Comparison of ENCODE assay signal across 22 mouse cellular contexts in genomic region chr12:25650237-25650636, GRCm38 (mm10).
DNase-seq lines count a peak whose midpoint lies in the region; ATAC-seq lines count a peak whose summit lies in the region.
"Had no signal": no experiment of that assay in that cellular context is flagged by ENCODE, and none has a peak within 500 bp of the region (broad histone marks: within the 10 kb centered on the region; RNA-seq: fewer than 3 reads in every experiment).

No protein-coding gene starts in this region.

- no peak overlapping the region for H3K27ac ChIP-seq in limb, embryonic 11.5 days (replicated peaks; ENCODE audit: low read depth, low read length)
- no peak overlapping the region for H3K27ac ChIP-seq in limb, embryonic 10.5 days
- H3K27ac ChIP-seq in embryonic facial prominence, embryonic 15.5 days (replicated peaks), result peak overlapping the region; percentile 67
- H3K27ac ChIP-seq in limb, embryonic 12.5 days, result peak overlapping the region; percentile 36; the same call in 1 of the 2 replicates
- 0 out of 2 replicates have a peak overlapping the region, but pooled peaks have one; percentile 5 for H3K27ac ChIP-seq in limb, embryonic 15.5 days
- H3K27ac ChIP-seq: hindbrain, embryonic 12.5 days; hindbrain, embryonic 15.5 days had no signal

- H3K9ac ChIP-seq in limb, embryonic 11.5 days (ENCODE audit: low read length), result no peak overlapping the region
- no peak overlapping the region for H3K9ac ChIP-seq in embryonic facial prominence, embryonic 15.5 days
- H3K9ac ChIP-seq in limb, embryonic 12.5 days (replicated peaks), result no peak overlapping the region
- H3K9ac ChIP-seq in limb, embryonic 15.5 days, result no peak overlapping the region
- H3K9ac ChIP-seq: forebrain, postnatal 0 days; hindbrain, embryonic 12.5 days; hindbrain, embryonic 15.5 days had no signal

- 47% methylated on average over 3 of the region's 3 CpGs for WGBS in limb, embryonic 11.5 days
- WGBS in limb, embryonic 10.5 days, result 74% methylated on average over 3 of the region's 3 CpGs
- WGBS in embryonic facial prominence, embryonic 15.5 days, result 36% methylated on average over 3 of the region's 3 CpGs
- WGBS in limb, embryonic 12.5 days, result 45% methylated on average over 3 of the region's 3 CpGs
- 33% methylated on average over 3 of the region's 3 CpGs for WGBS in limb, embryonic 15.5 days

- no peak overlapping the region for H3K4me2 ChIP-seq in limb, embryonic 11.5 days (ENCODE audit: low read depth, severe bottlenecking)
- no peak overlapping the region for H3K4me2 ChIP-seq in embryonic facial prominence, embryonic 15.5 days (replicated peaks)
- H3K4me2 ChIP-seq in limb, embryonic 12.5 days, result no peak overlapping the region
- H3K4me2 ChIP-seq in limb, embryonic 15.5 days, result no peak overlapping the region
- H3K4me2 ChIP-seq: heart, embryonic 11.5 days; hindbrain, embryonic 12.5 days; hindbrain, embryonic 15.5 days had no signal

- H3K4me3 ChIP-seq in limb, embryonic 11.5 days (ENCODE audit: low read depth, low read length), result no peak overlapping the region
- H3K4me3 ChIP-seq in limb, embryonic 10.5 days, result no peak overlapping the region
- H3K4me3 ChIP-seq in embryonic facial prominence, embryonic 15.5 days (replicated peaks), result no peak overlapping the region
- H3K4me3 ChIP-seq in limb, embryonic 12.5 days (replicated peaks), result no peak overlapping the region
- no peak overlapping the region for H3K4me3 ChIP-seq in limb, embryonic 15.5 days
- H3K4me3 ChIP-seq: hindbrain, embryonic 12.5 days; hindbrain, embryonic 15.5 days had no signal

- no peaks in the 10 kb centered on the region for H3K36me3 ChIP-seq in limb, embryonic 11.5 days (ENCODE audit: control insufficient read depth, insufficient read depth, low read length)
- no peaks in the 10 kb centered on the region for H3K36me3 ChIP-seq in limb, embryonic 10.5 days
- no peaks in the 10 kb centered on the region for H3K36me3 ChIP-seq in embryonic facial prominence, embryonic 15.5 days
- H3K36me3 ChIP-seq in limb, embryonic 12.5 days, result no peaks in the 10 kb centered on the region
- H3K36me3 ChIP-seq in limb, embryonic 15.5 days, result no peaks in the 10 kb centered on the region
- H3K36me3 ChIP-seq: hindbrain, embryonic 12.5 days; hindbrain, embryonic 15.5 days had no signal

- H3K4me1 ChIP-seq in limb, embryonic 11.5 days (ENCODE audit: control insufficient read depth, insufficient read depth, low read length), result no peaks in the 10 kb centered on the region
- peaks cover 21% of the 10 kb centered on the region for H3K4me1 ChIP-seq in limb, embryonic 10.5 days
- 0 out of 2 replicates have a peak, but pooled peaks cover 11% of the 10 kb centered on the region for H3K4me1 ChIP-seq in embryonic facial prominence, embryonic 15.5 days
- H3K4me1 ChIP-seq in limb, embryonic 12.5 days (replicated peaks), result peaks cover 9% of the 10 kb centered on the region
- H3K4me1 ChIP-seq in limb, embryonic 15.5 days, result peaks cover 5% of the 10 kb centered on the region; the same call in 1 of the 2 replicates
- H3K4me1 ChIP-seq: hindbrain, embryonic 12.5 days; hindbrain, embryonic 15.5 days had no signal

- DNase-seq in limb, embryonic 11.5 days (ENCODE audit: low spot score), result peak; percentile 25
- no peak for DNase-seq in limb, embryonic 10.5 days (ENCODE audit: low spot score)
- no peak for DNase-seq in gastrocnemius, adult 8-10 months (ENCODE audit: low spot score in 2 of 2)
- DNase-seq in cerebellum, adult 11 months, result no peak
- DNase-seq: adrenal gland, adult 2 months; adrenal gland, postnatal 14 days; B cell, adult 2 months; cerebellum, adult 18-20 months; cerebellum, adult 9-10 months; cerebellum, postnatal 14 days; forebrain, postnatal 0 days; gastrocnemius, postnatal 10 days; heart, adult 11 months; kidney, adult 18-20 months had no signal

- no peaks in the 10 kb centered on the region for H3K9me3 ChIP-seq in limb, embryonic 11.5 days (ENCODE audit: control insufficient read depth, low read length)
- H3K9me3 ChIP-seq in limb, embryonic 10.5 days (replicated peaks), result no peaks in the 10 kb centered on the region
- H3K9me3 ChIP-seq in embryonic facial prominence, embryonic 15.5 days (replicated peaks), result no peaks in the 10 kb centered on the region
- H3K9me3 ChIP-seq in limb, embryonic 12.5 days, result no peaks in the 10 kb centered on the region
- no peaks in the 10 kb centered on the region for H3K9me3 ChIP-seq in limb, embryonic 15.5 days
- H3K9me3 ChIP-seq: hindbrain, embryonic 12.5 days; hindbrain, embryonic 15.5 days had no signal

- ATAC-seq in limb, embryonic 11.5 days (ENCODE audit: insufficient number of reproducible peaks, low FRiP score, low TSS enrichment, low read depth), result no peak
- ATAC-seq in embryonic facial prominence, embryonic 15.5 days (ENCODE audit: insufficient number of reproducible peaks, low FRiP score, low TSS enrichment, low read depth), result no peak
- no peak for ATAC-seq in limb, embryonic 12.5 days (ENCODE audit: insufficient number of reproducible peaks, insufficient read depth, low FRiP score, low TSS enrichment, low read depth)
- ATAC-seq in limb, embryonic 15.5 days (ENCODE audit: insufficient number of reproducible peaks, low FRiP score, low TSS enrichment, low read depth), result no peak
- no peak for ATAC-seq in cerebellum, adult (ENCODE audit: insufficient number of reproducible peaks, low FRiP score, low TSS enrichment)
- ATAC-seq: forebrain, embryonic 14.5 days; forebrain, postnatal 0 days had no signal

- no peaks in the 10 kb centered on the region for H3K27me3 ChIP-seq in limb, embryonic 11.5 days (ENCODE audit: control insufficient read depth, insufficient read depth, low read length)
- no peaks in the 10 kb centered on the region for H3K27me3 ChIP-seq in limb, embryonic 10.5 days (ENCODE audit: low read depth, poor library complexity, severe bottlenecking)
- no peaks in the 10 kb centered on the region for H3K27me3 ChIP-seq in embryonic facial prominence, embryonic 15.5 days
- no peaks in the 10 kb centered on the region for H3K27me3 ChIP-seq in limb, embryonic 12.5 days
- H3K27me3 ChIP-seq in limb, embryonic 15.5 days, result no peaks in the 10 kb centered on the region
- H3K27me3 ChIP-seq: hindbrain, embryonic 12.5 days; hindbrain, embryonic 15.5 days had no signal

Comparison
In these comparisons a context has a peak if more than half of its experiments do, and no peak if none do; other contexts are left out.
1. H3K27ac ChIP-seq: peak in embryonic facial prominence, embryonic 15.5 days (single experiment), limb, embryonic 12.5 days (single experiment) and limb, embryonic 15.5 days (single experiment); none in limb, embryonic 11.5 days (single experiment) and limb, embryonic 10.5 days (single experiment).